11 mouse cellular contexts compared by ENCODE assay signal in the genomic region with DNA sequence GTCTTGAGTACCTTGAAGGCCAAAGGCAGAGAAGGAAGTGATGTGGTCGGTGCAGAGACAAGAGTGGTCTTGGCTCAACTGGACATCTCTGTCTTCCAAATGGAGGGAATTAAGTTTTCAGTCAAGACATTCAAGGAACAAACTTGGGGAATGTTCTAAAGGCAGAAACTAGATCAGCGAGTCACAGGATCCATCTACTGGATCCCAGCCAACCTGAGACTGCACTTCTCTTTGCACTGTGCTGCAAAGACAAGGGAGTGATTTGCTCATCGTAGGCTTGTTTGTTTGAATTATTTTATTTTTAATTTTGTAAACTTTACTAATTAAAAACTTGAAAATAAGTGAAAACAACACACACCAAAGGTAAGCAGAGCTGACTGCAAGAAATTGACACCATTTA.
"Had no signal": no experiment of that assay in that cellular context is flagged by ENCODE, and none has a peak within 500 bp of the region (broad histone marks: within the 10 kb centered on the region; RNA-seq: fewer than 3 reads in every experiment).

No protein-coding gene starts in this region.

- H3K36me3 ChIP-seq: limb, embryonic 12.5 days; lung, embryonic 15.5 days; midbrain, embryonic 13.5 days; stomach, embryonic 15.5 days had no signal

- H3K4me2 ChIP-seq: limb, embryonic 12.5 days; liver, embryonic 11.5 days; lung, embryonic 15.5 days; midbrain, embryonic 13.5 days; stomach, embryonic 15.5 days had no signal

- H3K9ac ChIP-seq: limb, embryonic 12.5 days; lung, embryonic 15.5 days; midbrain, embryonic 13.5 days; stomach, embryonic 15.5 days had no signal

- DNase-seq: kidney, adult 8-10 months; kidney, postnatal 25 days; lung, postnatal 14 days; right cerebral cortex, postnatal 4 days; thymus, adult 2 months; thymus, postnatal 25 days had no signal

- H3K27me3 ChIP-seq: limb, embryonic 12.5 days; lung, embryonic 15.5 days; midbrain, embryonic 13.5 days; stomach, embryonic 15.5 days had no signal

- H3K9me3 ChIP-seq: limb, embryonic 12.5 days; lung, embryonic 15.5 days; midbrain, embryonic 13.5 days; stomach, embryonic 15.5 days had no signal

- H3K4me3 ChIP-seq: limb, embryonic 12.5 days; lung, embryonic 15.5 days; midbrain, embryonic 13.5 days; stomach, embryonic 15.5 days had no signal

- ATAC-seq: midbrain, embryonic 13.5 days had no signal

- H3K27ac ChIP-seq: limb, embryonic 12.5 days; lung, embryonic 15.5 days; midbrain, embryonic 13.5 days; stomach, embryonic 15.5 days had no signal
